Mouse (Mus musculus) embryonic fibroblast, embryonic 13.5 days (primary cell): Measurements from ENCODE around the gene Veph1.

Source experiments
- CTCF ChIP-seq: IDR thresholded peaks from 2 replicates; pipeline ENCODE4 v1.5.1; 2011; ENCODE audit warnings: mild to moderate bottlenecking, control low read depth, low read length, moderate library complexity, borderline replicate concordance; ENCODE audit not compliant: insufficient read depth
- POLR2A ChIP-seq: IDR thresholded peaks from 2 replicates; pipeline ENCODE4 v1.6.1; 2011; ENCODE audit warnings: low read depth, mild to moderate bottlenecking, control low read depth, low read length, moderate library complexity

- TF ChIP-seq POLR2A (no peak), CTCF (no peak)
Observed at GRCm38 (mm10) chr3:66172907-66173306, 123.7 kb downstream of the Veph1 start.
